Comparison of ENCODE assay signal across 1 mouse cellular context in genomic region chr6:29352816-29353215, GRCm38 (mm10).
TF ChIP-seq lines count a peak whose summit lies in the region.

No protein-coding gene starts in this region.

TF ChIP-seq in MEL, 35 proteins besides CTCF, POLR2A, EP300 and RAD21 (continued from another document):
- peak; percentile 31; the same call in 1 of the 2 replicates for TF ChIP-seq TAL1 (IDR thresholded peaks at IDR 0.05; ENCODE audit: low read length)
- no peak for TF ChIP-seq NRF1 (IDR thresholded peaks at IDR 0.05; ENCODE audit: insufficient read depth, low read depth, low read length, poor library complexity, severe bottlenecking)
- TF ChIP-seq TBP (IDR thresholded peaks at IDR 0.05; ENCODE audit: low read depth, low read length), result 0 out of 2 replicates have a peak, but pooled peaks have one; percentile 21
- peak; percentile 71 for TF ChIP-seq TCF12 (IDR thresholded peaks at IDR 0.05; ENCODE audit: low read depth, low read length)
- TF ChIP-seq SMC3 (IDR thresholded peaks at IDR 0.05; ENCODE audit: low read depth, low read length), result no peak
- TF ChIP-seq MAX (IDR thresholded peaks at IDR 0.05; ENCODE audit: low read length), result no peak
- TF ChIP-seq GATA1 (IDR thresholded peaks at IDR 0.05; ENCODE audit: low read depth, low read length), result peak; percentile 37; the same call in 1 of the 2 replicates
- no peak for TF ChIP-seq HCFC1 (IDR thresholded peaks at IDR 0.05; ENCODE audit: low read depth, low read length)
- no peak for TF ChIP-seq ELF1 (IDR thresholded peaks at IDR 0.05; ENCODE audit: low read depth, low read length)
- 0 out of 2 replicates have a peak, but pooled peaks have one; percentile 11 for TF ChIP-seq BHLHE40 (IDR thresholded peaks at IDR 0.05; ENCODE audit: borderline replicate concordance, low read depth, low read length)
TF ChIP-seq in MEL: peak in this region for 8.
